Mouse (Mus musculus) T-helper 2 cell (primary cell): ENCODE data around the gene Pga5.

Experiments used
- in situ Hi-C: fragments of 300-600 bp; cut with MboI, MseI; formaldehyde crosslinking; loops from one replicate; pipeline ENCODE4 v1.15.1; 2025; ENCODE audit warnings: high pct_unique_total_duplicates

Gene Pga5

DNA sequence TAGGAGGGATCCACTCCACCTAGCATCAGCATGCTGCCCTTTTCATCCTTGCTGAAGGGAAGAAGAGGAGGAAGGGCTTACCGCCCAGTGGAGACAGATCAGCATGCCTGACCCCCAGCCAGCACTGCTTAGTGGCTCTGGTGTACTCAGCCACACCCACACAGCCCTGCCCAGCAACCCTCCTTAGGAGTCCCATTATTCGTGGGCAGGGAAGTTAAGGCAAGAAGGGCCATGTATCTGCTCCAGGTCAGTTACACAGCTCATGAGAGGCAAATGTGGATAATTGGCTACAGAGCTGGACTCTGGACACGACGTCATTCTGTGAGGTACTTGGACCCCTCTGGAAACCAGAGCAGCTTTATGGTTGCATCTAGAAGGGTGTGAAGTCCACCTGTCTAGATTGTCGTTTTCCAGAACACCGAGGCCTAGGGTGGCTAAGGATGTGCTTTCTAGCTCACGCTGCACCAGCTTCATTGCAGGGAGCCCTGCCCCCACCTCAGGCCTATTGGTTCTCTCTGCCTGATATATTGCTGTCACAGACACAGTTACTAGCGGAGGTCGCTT, 5.9 kb downstream of the Pga5 start:
- in situ Hi-C loops: no loop called here

DNA sequence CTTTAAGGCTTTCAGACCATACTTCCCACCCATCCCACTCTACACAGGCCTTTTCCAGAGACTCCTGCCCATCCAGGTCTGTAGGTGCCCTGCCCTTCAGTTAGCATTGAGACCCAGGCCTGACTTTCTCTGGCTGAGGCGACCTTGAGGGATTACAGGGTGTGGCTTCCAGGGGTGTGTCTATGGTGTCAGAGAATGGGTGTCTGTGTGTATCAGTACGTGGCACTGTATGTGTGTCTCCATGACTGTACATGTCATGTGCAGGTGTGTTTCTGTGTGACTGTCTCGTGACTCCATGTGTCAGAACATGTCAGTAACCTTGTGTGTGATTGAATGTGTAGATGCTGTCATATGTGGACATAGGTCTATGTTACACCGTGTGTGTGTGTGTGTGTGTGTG, 6.6 kb downstream of the Pga5 start:
- in situ Hi-C loops: no loop called here

- in situ Hi-C loops: no loop called here
Measured at GRCm38 (mm10) chr19:10665499-10665898, 12.4 kb downstream of the Pga5 start.

DNA sequence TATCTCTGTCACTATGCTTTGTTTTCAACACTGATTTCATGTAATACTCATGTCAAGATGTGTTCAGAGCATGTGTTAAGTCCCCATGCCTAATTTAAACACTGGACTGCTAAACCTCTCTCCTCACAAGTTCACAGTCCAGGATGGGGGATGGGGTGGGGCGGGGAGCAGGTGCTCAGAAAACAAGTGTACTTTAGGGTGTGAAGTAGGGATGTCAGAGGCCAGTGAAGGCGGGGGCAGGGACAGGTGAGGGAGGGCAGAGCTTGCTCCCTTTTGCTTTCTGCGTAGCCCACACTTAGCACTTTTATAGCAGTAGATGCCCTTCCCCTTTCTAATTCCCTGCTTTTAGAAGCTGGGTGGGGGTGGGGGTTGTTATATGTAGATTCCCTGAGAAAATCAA, 12.8 kb downstream of the Pga5 start:
- in situ Hi-C loops: no loop called here

DNA sequence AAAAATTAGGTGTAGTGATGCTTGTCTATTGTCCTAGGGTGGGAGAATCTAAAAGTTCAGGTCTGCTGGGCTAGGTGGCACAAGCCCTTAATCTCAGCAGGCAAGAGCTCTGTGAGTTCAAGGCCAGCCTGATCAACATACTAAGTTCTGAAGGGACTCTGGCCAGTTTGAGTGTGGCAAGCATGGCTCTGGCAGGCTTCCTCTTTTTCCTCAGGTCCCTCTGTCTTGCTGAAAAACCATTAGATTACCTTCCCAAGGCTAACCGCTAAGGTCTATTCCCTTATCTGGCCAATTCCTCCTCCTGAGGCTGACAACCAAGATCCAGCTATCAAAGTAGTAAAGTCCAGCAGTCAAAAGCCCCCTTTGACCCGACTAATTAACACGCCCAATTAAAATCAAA, 15.2 kb downstream of the Pga5 start:
- in situ Hi-C loops: no loop called here

GRCm38 (mm10) chr19:10661919-10662318, 16.0 kb downstream of the Pga5 start:
- in situ Hi-C loops: no loop called here

DNA sequence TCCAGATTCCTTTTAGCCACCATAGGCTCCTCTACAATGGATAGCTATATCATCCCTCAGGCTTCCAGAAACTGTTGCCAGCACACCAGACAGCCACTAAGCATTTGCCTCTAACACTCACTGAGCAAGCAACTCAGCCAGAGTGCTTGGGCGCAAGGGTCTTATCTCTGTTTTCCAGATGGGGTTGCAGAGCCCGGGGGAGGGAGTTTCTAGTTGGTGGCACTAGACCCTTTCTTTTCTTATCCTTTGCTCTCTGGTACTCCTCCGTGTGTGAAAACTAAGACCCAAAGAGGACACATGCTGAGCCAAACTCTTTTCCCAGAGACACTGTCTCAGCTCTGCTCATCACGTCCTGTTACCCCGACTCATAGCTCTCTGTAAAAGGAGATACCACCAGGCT, 16.5 kb downstream of the Pga5 start:
- in situ Hi-C loops: no loop called here

GRCm38 (mm10) chr19:10658406-10658805, 19.5 kb downstream of the Pga5 start:
- in situ Hi-C loops: no loop called here

GRCm38 (mm10) chr19:10657742-10658141, 20.1 kb downstream of the Pga5 start:
- in situ Hi-C loops: no loop called here

- in situ Hi-C loops: no loop called here
Measured at GRCm38 (mm10) chr19:10656058-10656457, 21.8 kb downstream of the Pga5 start.

GRCm38 (mm10) chr19:10648156-10648555, 29.7 kb downstream of the Pga5 start:
- in situ Hi-C loops: loop anchor here (10.0 kb wide), 1 partner anchor 757 kb away; the partner anchor contains the start of gene Ms4a4c

GRCm38 (mm10) chr19:10645616-10646015, 32.3 kb downstream of the Pga5 start:
- in situ Hi-C loops: loop anchor here (10.0 kb wide), 1 partner anchor 759 kb away; the partner anchor contains the start of gene Ms4a4c

GRCm38 (mm10) chr19:10640589-10641378, 37.1 kb downstream of the Pga5 start:
- in situ Hi-C loops: loop anchor here (10.0 kb wide), 1 partner anchor 764 kb away; the partner anchor contains the start of gene Ms4a4c

DNA sequence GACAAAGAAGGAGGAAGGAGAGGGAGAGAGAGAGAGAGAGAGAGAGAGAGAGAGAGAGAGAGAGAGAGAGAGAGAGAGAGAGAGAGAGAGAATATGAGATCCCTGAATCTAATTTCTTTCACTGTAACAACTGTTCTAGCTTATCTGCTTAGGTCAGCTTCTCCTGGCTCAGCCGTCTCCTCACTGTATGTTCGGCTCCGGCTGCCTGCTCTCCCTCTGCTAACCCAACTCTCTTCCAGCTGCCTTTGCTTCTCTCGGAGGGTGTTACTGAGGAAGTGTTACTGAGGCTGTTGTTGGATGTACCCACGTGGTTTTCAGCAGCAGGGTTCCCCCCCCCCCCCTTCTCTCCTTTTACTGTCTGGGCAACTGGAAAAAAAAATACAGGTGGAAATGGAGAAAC, 37.8 kb downstream of the Pga5 start:
- in situ Hi-C loops: loop anchor here (10.0 kb wide), 1 partner anchor 765 kb away; the partner anchor contains the start of gene Ms4a4c

DNA sequence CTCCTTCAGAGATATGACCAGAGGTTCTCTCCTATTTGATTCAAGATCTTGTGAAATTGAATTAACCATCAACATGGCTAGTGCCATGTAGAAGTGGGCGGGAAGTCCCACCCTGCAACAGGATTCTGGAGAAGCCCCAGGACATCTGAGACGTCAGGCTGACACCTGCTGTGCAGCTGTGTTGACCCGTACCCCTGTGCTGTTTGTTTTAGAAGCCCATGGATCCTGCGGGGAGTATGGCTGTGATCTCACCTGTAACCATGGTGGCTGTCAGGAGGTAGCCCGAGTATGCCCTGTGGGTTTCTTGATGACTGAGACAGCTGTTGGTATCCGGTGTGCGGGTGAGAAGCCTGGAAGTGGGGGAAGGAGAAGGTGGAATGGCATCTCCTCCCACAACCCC, 40.0 kb downstream of the Pga5 start:
- in situ Hi-C loops: no loop called here

- in situ Hi-C loops: no loop called here
Measured at GRCm38 (mm10) chr19:10634872-10635318, 43.0 kb downstream of the Pga5 start.

DNA sequence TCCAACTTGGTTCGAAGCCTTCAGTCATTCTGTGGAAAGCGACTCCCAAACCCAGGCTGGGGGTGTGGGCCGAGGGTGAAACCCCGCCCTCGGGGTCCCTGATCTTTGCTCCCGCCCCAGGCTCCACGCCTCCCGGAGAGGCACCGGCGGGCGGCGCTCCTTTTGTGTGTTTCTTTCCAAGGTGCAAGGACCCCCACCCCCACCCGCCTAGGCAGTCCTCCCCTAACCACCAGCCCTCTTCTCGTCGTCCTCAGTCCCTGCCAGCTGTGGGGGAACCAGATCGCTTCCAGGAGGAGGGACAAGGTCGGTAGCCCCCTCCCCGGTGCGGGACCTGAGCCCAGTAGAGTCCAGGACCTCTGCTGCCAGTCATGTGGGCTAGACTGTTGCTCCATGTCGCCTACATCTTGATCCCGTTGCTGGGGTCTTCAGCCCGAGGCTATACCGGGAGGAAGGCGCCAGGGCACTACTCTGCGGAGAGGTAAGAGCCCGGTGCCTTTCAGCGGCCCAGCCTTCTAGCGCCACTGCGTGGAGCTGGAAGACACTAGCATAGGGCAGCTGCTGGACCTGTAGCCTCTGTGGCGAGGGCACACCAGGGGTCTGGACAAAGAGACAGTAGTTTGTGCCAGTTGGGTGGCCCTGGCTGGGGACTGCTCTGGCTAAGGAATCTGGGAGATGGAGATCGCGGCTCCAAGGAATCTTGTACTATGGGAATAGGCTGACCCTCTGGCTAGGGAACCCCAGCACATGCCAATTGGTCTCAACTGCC, 43.6 kb downstream of the Pga5 start, which contains the start of gene Vwce:
Vwce (plus strand) TSS at position 108 of the 766 bp plus-strand sequence.
- in situ Hi-C loops: no loop called here
